Mouse (Mus musculus): ENCODE results near the gene Ipo5.

Ipo5 gene

GRCm38 (mm10) chr14:120925731-120926585 lies 14.9 kb downstream of the Ipo5 start:
- DNase-seq, result no peak

- DNase-seq, result no peak
Observed at GRCm38 (mm10) chr14:120931236-120931635, 20.2 kb downstream of the Ipo5 start.

- no peak for DNase-seq
Observed at GRCm38 (mm10) chr14:120933624-120934023, 22.6 kb downstream of the Ipo5 start.

GRCm38 (mm10) chr14:120937102-120937501 lies 26.1 kb downstream of the Ipo5 start:
- no peak for DNase-seq

GRCm38 (mm10) chr14:120942803-120943202 lies 31.8 kb downstream of the Ipo5 start:
- no peak for DNase-seq

- peak; percentile 8 to 28 for DNase-seq
Observed at GRCm38 (mm10) chr14:120945146-120945545, 34.1 kb downstream of the Ipo5 start.

- DNase-seq, result peak; percentile 39 to 61
Observed at GRCm38 (mm10) chr14:120947104-120947503, 36.1 kb downstream of the Ipo5 start.

- DNase-seq, result no peak
Observed at GRCm38 (mm10) chr14:120949002-120949401, 38.0 kb downstream of the Ipo5 start.

GRCm38 (mm10) chr14:120950068-120950467 lies 39.0 kb downstream of the Ipo5 start:
- no peak for DNase-seq

- DNase-seq, result no peak
Observed at GRCm38 (mm10) chr14:120952434-120952833, 41.4 kb downstream of the Ipo5 start.

- no peak for DNase-seq
Observed at GRCm38 (mm10) chr14:120960551-120960950, 49.5 kb downstream of the Ipo5 start.

- DNase-seq, result no peak
Observed at GRCm38 (mm10) chr14:120960991-120961390, 50.0 kb downstream of the Ipo5 start.

- DNase-seq, result no peak
Observed at GRCm38 (mm10) chr14:120967072-120967471, 56.0 kb downstream of the Ipo5 start.

- no peak for DNase-seq
Observed at GRCm38 (mm10) chr14:120968723-120969122, 57.7 kb downstream of the Ipo5 start.

GRCm38 (mm10) chr14:120969673-120970072 lies 58.6 kb downstream of the Ipo5 start:
- no peak for DNase-seq

- DNase-seq, result peak in 1 of 2 experiments; percentile 18
Observed at GRCm38 (mm10) chr14:120970637-120971036, 59.6 kb downstream of the Ipo5 start.

GRCm38 (mm10) chr14:120971313-120971712 lies 60.3 kb downstream of the Ipo5 start:
- DNase-seq, result no peak

- peak; percentile 39 to 52 for DNase-seq
Observed at GRCm38 (mm10) chr14:120979559-120979958, 68.5 kb downstream of the Ipo5 start.

GRCm38 (mm10) chr14:120989126-120989525 lies 78.1 kb downstream of the Ipo5 start:
- DNase-seq, result no peak
